Mouse (Mus musculus) A20 (cell line): ENCODE measurements at regions not wholly inside any gene's neighbourhood (a gene's known extent, or its start where the extent isn't known, plus 50 kb on each side); places are given as distances from the start of the nearest gene placed in this dataset.

Source experiments
- DNase-seq: peaks from one replicate; pipeline ENCODE4 v3.0.0-alpha.2; 2011; ENCODE audit warnings: low read depth, low spot score

DNA sequence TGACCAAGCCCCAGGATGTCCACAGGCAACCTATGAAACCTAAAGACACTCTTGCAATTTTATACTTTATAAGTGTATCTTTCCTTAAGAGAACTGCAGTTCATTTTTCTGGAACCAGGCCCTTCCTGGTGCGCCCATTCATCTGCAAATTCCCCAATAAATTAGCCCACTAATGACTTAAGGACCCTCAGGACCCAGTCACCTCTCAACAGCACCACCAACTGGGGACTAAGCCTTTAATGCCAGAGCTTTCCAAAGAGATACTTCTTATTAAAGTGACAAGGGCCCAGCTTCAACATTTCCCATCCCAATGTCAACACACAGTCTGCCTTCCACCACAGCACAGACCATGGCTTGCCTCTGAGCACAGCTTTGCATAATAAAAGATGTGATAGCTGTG is 237.6 kb upstream of the Pabpc6 start:
- DNase-seq, result no peak

DNA sequence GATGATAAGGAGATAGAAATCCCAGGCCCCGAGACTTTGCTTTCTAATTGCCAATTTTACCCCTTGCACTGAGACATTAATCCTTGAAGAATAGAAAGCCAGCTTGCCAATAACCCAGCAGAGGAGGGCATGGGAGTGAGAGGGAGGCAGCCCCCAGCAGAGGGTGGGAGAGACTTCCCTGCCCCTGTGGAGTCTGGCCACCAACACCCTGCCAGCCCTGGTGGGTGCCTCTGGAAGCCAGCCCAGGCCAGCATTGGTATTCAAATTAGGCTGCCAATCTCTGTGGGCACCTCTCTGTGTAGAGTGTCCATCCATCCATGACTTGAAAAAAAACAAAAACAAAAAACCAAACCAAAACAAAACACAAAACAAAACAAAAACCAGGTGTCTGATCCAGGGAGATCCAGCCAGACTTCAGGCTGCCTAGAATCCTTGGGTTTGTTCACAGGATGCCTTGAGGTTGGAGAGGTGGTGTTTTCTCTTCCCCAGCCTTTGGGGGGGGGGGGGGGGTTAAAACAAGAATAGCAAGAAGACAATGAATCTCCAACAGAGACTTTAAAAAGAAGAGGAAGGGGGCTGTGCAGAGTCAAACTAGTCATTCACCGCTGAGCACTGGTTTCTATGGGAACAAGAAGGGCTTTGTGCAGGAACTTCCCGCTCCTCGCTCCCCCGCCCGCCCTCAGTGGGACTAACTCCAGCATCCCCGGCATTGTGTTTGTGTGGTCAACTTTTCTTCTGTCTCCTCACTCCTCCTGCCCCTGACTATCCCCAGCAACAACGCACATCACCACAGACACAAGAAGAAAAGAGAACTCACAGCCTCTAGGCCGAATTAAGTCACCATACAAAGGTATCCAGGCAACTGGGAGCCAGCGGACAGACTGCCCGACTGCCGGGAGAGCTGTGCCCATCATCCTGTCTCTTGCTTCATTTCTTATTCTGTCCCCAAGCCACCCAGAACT is 236.3 kb upstream of the Pabpc6 start:
- DNase-seq, result no peak

- DNase-seq, result no peak
These were observed 235.0 kb upstream of the Pabpc6 start for GRCm38 (mm10) chr17:9904525-9904991.

GRCm38 (mm10) chr17:9903313-9903712 is 233.8 kb upstream of the Pabpc6 start:
- DNase-seq, result no peak

- no peak for DNase-seq
These were observed 227.4 kb upstream of the Pabpc6 start for GRCm38 (mm10) chr17:9896964-9897363.

- no peak for DNase-seq
These were observed 226.2 kb upstream of the Pabpc6 start for GRCm38 (mm10) chr17:9895686-9896082.

GRCm38 (mm10) chr17:9894828-9895685 is 225.5 kb upstream of the Pabpc6 start:
- no peak for DNase-seq

GRCm38 (mm10) chr17:9893966-9894365 is 224.4 kb upstream of the Pabpc6 start:
- DNase-seq, result no peak

- DNase-seq, result no peak
These were observed 223.3 kb upstream of the Pabpc6 start for GRCm38 (mm10) chr17:9892776-9893175.

- no peak for DNase-seq
These were observed 222.6 kb upstream of the Pabpc6 start for GRCm38 (mm10) chr17:9892141-9892540.

DNA sequence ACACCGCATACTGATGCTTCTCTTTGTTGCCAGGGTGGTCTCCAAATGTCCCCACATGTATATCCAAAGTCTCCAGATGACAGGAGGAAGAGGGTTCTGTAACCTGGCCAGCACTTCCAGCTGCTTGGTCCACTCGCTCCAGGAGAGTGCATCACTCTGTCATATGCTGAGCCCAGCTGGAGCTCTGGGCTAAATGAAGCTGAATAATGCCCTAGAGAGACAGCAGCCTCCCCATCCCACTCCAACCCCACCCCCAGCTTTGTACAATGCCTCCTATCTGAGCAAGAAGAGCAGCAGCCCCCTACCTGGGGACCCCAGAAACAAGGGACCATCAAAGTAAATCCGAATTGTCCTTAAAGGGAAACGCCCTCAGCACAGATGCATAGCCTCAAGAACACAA is 219.0 kb upstream of the Pabpc6 start:
- no peak for DNase-seq

DNA sequence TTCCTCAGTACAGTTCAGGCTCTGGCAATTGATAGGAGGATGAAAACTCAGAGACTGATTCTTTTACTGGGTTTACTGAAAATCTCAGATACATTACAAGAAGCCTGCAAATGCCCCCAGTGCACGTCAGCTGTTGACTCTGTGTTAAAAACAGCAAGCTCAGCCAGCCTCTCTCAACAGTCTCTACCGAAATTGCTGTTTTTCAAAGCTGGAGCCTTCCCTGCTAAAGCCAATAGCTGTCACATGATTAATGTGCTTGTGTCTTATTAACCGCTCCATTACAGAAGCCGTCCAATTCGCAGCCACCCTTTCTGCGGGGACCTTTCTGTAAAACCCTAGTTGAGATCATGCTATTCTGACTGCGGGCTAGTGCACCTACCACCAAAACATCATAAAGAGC is 215.6 kb upstream of the Pabpc6 start:
- DNase-seq, result no peak

- DNase-seq, result no peak
These were observed 213.2 kb upstream of the Pabpc6 start for GRCm38 (mm10) chr17:9882639-9883226.

DNA sequence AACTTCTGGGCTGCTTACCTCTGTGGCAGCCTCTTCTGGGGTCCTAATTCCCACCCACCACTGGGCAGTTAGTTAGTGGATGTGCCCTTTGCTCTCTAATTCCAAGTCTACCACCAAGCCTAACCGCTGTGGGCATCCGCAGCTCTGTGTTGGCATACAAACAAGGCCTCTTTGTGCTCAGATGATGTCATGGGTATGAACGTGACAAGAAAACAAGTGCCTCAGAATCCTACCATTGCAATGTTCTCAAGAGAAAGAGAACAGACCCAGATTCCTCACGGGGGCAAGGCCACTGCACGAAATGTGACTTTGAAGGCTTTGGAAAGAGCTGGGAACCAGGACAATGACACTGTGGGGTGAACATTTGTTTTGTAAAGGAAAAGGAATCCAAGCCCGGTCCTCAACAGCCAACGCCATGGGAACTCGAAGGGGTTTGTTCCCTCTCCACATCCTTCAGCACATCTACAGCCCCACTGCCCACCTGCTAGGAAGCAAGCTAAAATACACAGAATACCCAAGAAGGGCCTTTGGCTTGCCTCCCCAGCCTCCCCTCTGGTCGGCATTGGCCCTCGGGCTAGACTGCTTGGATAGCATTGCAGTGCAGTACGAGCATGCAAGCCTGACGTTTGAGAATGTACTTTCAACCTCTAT is 210.2 kb upstream of the Pabpc6 start:
- no peak for DNase-seq

- no peak for DNase-seq
These were observed 204.2 kb upstream of the Pabpc6 start for GRCm38 (mm10) chr17:9873695-9874094.

DNA sequence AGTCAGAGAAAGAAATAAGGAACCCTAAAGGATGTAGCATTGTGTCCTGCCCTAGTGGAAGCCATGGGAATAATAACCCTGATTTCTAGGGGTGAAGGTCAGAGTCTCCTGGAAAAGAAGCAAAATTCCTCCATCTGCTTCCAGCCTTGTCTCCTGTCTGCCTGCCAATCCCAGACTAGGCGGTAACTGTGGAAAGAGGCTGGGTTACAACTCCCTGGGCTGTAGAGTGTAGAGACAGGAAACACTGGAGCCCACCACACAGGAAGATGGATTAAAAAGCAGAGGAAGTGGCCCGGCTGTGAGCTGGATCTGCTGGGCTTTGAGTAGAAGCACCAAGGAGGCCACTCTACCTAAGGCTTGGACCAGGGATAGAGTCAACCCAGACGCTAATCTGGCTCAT is 200.7 kb upstream of the Pabpc6 start:
- no peak for DNase-seq

DNA sequence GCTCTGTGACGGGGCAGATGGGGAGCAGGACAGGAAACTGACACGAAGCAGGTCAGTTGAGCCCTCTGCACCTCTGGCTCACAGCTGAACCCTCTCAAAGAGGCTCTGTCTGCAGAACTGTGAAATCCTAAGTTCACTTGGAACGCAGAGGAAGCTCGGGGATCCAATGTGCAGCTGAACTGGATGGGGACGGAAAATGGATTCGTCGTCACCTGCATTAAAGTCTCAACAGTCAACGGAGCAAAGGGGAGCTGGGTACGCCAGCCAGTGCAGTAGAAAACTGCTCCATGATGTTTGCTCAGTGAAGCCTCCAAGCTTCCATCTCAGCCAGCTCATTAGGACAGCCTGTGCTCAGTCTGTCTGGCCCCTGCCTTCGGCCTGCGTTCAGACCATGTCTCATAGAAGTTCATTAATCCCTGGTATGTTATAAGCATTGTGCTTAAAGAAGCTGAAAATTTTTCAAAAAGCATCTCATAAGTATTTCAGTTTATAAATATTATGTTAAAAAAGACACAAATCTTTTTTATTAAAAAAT is 199.3 kb upstream of the Pabpc6 start:
- no peak for DNase-seq

DNA sequence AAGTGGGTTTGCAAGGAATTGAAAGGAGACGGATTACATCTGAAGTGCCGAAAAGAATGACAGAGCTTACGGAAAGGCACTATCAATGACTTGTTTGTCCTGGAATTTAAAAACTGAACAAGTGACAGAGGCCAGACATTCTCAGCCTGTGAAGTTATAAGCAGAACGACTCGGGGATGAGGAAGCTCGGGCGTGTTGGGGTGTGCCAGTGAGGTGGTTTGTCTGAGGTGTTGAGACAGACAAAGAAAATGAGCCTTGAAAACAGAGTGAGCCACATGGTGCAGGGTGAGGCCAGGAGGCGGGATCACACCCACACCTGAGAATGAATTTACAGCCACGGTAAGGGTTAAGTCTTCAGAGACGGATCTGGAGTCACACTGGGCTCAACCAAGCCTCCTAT is 194.7 kb upstream of the Pabpc6 start:
- DNase-seq, result no peak

GRCm38 (mm10) chr17:9861923-9862854 is 192.7 kb upstream of the Pabpc6 start:
- DNase-seq, result no peak

GRCm38 (mm10) chr17:9861346-9861745 is 191.8 kb upstream of the Pabpc6 start:
- no peak for DNase-seq
